Mouse (Mus musculus): ENCODE measurements around the gene Macf1. TPM values are rescaled to one million over a fixed set of nuclear protein-coding genes. Genes with fewer than 3 reads are reported as not detected.
"Not testable (repeated sequence)": the region's sequence is repeated elsewhere in the genome, so short reads cannot be mapped to it uniquely, and the experiment has no call there.

Gene Macf1
- total RNA-seq, 4 experiments from 2014 or later, result 214 to 262 (median 235) TPM

DNA sequence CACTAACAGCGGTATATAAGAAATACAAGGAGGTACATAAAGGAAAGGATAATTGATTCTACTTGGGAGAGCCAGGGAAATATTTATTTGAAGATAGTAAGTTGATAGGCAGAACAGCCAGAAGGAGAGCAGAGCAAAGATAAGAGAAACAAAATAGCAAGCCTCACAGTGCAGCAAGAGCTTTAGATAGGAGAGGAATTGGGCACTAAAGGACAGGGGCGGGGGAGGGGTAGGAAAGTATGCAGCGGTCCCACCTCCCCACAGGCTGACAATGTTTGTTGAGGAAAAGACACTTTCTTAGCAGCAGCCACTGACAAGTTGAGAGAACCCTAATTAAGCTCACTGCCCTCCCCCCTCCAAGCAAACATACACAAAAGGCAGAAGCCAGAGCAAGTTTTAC is 131.5 kb downstream of the Macf1 start:
- no peak for DNase-seq (ENCODE audit: low spot score in 2 of 2)

DNA sequence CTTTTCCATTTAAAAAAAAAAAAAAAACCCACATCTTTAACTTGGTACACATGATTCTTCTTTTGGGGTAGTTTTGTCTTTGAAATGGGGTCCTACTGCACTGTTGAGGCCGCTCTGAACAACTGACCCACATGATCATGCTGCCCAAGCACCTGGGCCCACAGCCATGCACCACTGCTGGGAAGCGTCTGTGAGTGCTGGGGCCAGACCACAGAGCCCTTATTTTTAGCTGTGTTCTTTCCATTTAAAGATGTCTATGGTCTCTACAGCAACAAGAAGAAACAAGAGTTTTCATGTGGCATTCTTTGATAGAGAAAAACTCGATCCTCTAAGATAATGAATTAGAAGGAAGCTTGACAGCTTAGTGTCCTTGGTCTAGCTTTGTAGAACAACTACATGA is 135.8 kb downstream of the Macf1 start:
- no peak for DNase-seq (ENCODE audit: low spot score in 2 of 2)

DNA sequence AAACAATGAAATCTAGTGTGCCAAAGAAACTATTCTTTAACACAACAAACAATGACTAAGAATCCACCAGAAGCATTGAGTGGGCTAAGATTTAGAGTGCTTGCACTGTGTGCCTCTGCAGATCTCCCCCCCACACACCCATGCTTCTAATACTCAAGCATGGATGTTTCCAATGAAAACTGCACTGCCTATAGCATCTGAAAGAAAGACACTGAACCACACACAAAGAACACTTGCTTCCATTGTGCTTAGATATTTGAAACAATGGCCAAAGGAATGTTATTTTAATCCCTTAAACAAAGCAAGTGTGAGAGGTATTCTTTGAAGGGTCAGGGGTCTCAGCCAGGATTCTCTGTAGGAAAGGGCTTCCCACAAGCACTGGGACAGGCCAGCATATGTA is 140.5 kb downstream of the Macf1 start:
- DNase-seq (ENCODE audit: low spot score in 2 of 2), result no peak

- peak; percentile 54 to 75 for DNase-seq (ENCODE audit: low spot score in 2 of 2)
Measured at GRCm38 (mm10) chr4:123535271-123535670, 148.9 kb downstream of the Macf1 start.

DNA sequence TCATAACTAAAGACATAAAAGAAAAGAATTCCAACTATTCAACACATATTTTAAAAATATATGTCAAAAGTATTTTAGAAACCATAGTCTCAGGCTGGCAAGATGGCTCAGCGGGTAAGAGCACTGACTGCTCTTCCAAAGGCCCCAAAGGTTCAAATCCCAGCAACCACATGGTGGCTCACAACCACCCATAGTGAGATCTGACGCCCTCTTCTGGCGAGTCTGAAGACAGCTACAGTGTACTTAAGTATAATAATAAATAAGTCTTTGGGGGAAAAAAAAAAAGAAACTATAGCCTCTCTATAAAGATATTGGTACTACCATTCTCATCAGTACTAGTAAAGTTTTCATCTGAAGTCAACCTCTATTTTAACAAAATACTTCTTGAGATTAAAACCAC is 152.2 kb downstream of the Macf1 start:
- no peak for DNase-seq (ENCODE audit: low spot score in 2 of 2)

GRCm38 (mm10) chr4:123530976-123531375 is 153.2 kb downstream of the Macf1 start:
- no peak for DNase-seq (ENCODE audit: low spot score in 2 of 2)

DNA sequence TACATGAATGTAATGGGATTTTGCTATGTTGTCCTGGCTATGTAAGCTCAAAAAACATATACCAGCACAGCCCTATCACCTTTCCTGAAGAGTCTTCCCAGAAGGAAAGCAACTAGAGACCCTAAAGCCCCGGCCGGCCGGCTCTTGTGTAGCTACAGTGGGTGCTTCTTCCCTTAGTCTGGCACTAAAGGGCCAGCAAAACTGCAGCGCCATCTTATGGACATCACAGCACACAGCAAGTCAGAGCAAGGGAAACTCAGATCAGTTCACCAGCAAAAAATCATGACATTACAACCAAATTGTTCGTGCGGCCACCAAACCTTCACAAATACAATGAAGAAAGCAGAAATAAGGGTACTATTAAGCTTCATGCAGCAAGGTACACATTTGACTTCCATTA is 154.9 kb downstream of the Macf1 start:
- no peak for DNase-seq (ENCODE audit: low spot score in 2 of 2)

DNA sequence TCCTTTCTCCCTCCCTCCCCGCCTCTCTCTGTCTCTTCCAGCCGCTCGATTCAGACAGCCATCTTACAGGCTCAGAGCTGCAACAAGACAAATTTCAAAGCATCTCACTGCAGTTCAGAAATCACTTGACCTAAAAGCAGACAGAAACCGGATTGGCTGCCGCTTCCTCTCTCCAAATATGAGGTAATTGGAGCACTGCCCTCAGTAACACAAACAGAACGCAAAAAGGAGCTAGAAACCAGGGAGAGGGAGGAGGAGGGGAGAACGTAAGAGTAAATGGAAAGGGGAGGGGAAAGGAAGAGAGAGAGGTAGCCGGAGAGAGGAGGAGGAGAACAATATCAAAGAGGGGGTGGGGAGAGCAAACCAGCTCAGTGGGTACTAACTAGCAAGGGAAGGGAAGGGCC is 156.6 kb downstream of the Macf1 start:
- DNase-seq (ENCODE audit: low spot score in 2 of 2), result peak; percentile 39 to 44

DNA sequence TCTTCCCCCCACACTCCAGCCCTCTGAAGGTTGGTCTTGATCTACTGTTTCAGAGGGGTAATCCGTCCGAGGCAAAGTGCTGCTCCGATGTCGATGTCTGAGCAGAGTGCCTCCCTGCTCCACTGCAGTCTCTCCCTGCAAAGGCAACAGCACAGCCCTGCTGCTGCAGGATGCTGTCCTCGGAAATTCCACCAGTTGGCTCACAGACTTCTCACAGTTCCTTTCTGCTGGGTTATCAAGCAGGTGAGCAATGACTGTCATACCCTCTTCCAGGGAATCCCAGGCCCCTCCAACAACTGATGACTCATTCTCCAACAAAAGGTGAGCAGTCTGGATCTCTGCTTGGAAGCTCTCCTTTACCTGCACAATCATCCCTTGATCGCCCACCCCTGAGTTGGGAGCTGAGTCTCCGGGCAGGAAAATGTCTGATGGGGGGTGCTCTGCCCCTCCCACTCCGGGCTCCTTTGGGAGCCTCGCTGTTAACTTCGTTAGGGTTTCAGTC is 157.3 kb downstream of the Macf1 start:
- DNase-seq (ENCODE audit: low spot score in 2 of 2), result no peak

DNA sequence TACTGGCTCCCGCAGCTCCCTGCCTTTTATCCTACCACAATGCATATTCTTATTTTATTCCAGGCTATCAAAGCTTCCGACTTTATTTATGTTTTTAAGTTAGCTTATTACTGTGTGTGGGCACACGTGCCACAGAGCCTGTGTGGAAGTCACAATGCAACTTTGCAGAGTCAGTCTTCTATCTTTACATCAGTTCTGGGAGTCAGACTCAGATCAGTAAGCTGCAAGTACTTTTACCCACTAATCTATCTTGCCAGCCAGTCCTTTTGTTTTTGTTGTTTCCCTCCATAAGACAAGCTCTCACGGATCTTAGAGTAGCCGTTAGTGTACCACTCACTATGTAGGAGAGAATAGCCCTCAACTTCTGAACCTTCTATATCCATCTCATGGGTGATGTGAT is 159.4 kb downstream of the Macf1 start:
- DNase-seq (ENCODE audit: low spot score in 2 of 2), result no peak

DNA sequence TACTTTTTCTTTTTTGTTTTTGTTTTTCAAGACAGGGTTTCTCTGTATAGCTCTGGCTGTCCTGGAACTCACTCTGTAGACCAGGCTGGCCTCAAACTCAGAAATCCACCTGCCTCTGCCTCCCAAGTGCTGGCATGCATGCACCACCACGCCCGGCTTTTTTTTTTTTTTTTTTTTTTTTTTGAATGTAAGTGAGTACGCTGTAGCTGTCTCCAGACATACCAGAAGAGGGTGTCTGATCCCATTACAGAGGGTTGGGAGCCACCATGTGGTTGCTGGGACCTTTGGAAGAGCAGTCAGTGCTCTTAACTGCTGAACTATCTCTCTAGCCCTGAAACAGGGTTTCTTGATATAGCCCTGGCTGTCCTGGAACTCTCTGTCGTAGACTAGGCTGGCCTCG is 164.0 kb downstream of the Macf1 start:
- DNase-seq (ENCODE audit: low spot score in 2 of 2), result not testable (repeated sequence)

GRCm38 (mm10) chr4:123515673-123516072 is 168.5 kb downstream of the Macf1 start:
- no peak for DNase-seq (ENCODE audit: low spot score in 2 of 2)

DNA sequence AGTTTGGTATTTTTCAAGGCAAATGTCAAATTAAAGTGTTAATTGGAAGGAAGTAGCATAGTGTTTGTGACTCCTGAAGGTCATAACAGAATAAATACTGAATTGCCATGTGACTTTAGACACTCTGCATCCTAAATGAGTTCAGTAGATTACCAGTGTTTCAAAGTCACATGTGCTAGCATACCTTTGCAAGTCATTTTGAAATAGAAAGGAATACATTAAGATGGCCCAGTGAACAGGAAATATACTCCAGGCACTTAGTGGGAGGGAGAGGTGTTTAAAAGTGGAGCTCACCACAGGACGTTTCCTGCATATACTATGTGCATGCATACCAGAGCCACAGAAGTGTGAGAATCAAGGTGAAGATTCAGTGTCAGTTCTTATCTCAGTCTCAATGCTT is 174.0 kb downstream of the Macf1 start:
- no peak for DNase-seq (ENCODE audit: low spot score in 2 of 2)

GRCm38 (mm10) chr4:123489086-123489485 is 195.1 kb downstream of the Macf1 start:
- DNase-seq (ENCODE audit: low spot score in 2 of 2), result no peak

- DNase-seq (ENCODE audit: low spot score in 2 of 2), result no peak
Measured at GRCm38 (mm10) chr4:123479991-123480390, 204.2 kb downstream of the Macf1 start.

DNA sequence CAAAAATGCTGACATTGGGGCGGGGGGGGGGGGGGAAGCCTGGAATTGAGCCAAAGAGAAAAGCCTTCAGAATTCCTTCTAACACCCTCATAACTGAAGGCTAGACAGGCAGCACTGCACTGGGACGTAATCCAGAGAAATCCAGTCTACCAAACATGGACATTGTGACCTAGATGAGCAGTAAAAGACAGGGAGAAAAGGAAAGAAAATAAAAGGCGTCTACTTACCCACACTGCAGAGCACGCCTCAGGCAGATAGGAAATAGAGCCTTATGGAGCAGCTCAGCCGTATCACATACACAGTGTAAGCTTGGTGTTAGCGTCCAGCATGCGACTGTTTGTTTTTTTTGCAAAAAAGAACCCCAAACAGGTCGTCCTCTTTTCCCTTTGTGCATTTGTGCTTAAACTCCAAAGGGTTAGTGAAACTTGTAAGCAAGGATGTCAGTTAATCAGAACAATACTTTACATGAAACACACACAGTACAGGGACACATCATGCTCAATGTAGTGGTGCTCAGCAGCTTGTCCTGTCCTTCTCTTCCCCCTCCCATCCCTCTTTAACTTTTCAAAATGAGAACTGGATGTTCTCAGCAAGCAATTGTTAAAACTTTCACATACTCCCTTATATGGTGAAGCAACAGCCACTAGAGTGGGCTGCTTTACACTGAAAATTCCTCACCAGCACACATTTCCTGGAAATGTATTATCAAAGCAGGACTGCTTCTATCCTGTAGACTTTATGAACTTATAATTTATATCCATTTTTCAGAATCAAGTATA is 205.3 kb downstream of the Macf1 start:
- no peak for DNase-seq (ENCODE audit: low spot score in 2 of 2)

- DNase-seq (ENCODE audit: low spot score in 2 of 2), result no peak
Measured at GRCm38 (mm10) chr4:123465799-123466198, 218.4 kb downstream of the Macf1 start.

GRCm38 (mm10) chr4:123460595-123461272 is 223.4 kb downstream of the Macf1 start:
- no peak for DNase-seq (ENCODE audit: low spot score in 2 of 2)

DNA sequence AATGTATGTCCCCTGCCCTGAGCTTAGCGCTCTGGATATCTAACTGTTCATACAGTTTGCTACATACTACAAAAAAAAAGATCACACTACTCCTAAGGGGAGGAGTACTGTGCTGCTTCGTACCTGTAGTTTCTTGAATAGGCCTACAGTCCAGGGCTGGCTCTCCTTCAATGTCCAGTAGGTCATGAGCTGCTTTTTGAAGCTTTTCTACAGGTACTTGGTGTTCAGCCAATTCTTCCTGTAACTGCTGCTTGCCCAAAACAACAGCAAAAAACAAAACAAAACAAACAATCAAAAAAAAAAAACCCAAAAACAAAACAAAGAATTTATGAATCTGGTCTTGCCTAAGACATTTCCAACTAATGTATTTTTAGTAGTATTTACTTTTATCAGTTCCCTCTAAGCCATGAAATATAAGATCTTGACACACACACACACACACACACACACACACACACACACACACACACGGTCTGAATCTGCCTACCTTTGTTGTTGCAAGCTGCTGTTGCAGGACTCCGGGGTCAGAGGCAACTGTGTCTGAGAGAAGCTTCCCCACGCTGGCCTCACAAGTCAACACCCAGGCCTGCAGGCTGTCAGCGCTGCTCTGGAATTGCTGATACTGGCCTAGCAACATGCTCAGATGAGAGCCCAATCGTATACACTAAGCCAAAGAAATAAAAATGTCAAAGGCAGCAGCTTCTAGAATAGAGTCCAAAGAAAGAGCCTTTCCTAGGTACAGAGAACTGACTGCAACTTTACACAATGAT is 229.1 kb downstream of the Macf1 start:
- no peak for DNase-seq (ENCODE audit: low spot score in 2 of 2)

GRCm38 (mm10) chr4:123453729-123454128 is 230.4 kb downstream of the Macf1 start:
- no peak for DNase-seq (ENCODE audit: low spot score in 2 of 2)

GRCm38 (mm10) chr4:123451991-123452390 is 232.2 kb downstream of the Macf1 start:
- DNase-seq (ENCODE audit: low spot score in 2 of 2), result no peak

- no peak for DNase-seq (ENCODE audit: low spot score in 2 of 2)
Measured at GRCm38 (mm10) chr4:123449304-123449703, 234.9 kb downstream of the Macf1 start.

All from left cerebral cortex, adult 8-10 months (tissue).